Mouse (Mus musculus): ENCODE measurements around the gene Hcrtr2. TPM values are rescaled to one million over a fixed set of nuclear protein-coding genes. Genes with fewer than 3 reads are reported as not detected.

Hcrtr2 gene
- not detected in 2 replicates for total RNA-seq (2014; fragmentation: Nextera tagmentation)
- 0.16 TPM in 1 of 2 replicates, not detected in the other for total RNA-seq (2017)
- not detected in 2 replicates for polyA plus RNA-seq (2012)

DNA sequence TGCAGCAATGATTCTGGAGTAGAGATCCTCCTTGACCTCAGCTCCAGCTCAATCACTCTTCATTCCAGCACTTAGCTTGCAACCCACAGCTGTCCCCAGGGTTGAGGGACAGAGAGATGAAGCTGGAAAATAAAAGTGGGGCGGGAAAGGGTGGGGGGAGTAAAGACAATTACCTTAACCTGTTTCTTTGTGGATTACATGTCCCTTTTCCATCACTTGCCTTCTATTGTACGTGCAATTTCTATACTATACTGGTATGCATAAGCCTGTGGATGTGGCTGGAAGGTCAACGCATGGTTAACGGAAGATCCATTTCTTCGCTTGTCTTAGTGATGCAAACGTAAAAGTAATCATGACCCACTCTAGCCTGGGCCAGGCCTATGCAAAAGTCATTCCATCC is at the start of gene Hcrtr2:
Gene Hcrtr2 (minus strand): TSS at position 101 of the 400 bp plus-strand sequence.
- no peaks in the 10 kb centered on the region for H3K36me3 ChIP-seq (replicated peaks)
- H3K4me3 ChIP-seq (ENCODE audit: low read depth, low read length): no peak within 1 kb of the TSS
- no peaks in the 10 kb centered on the region for H3K4me1 ChIP-seq (ENCODE audit: insufficient read depth, low read depth, low read length)
- TF ChIP-seq GATA1 (IDR thresholded peaks at IDR 0.05; ENCODE audit: borderline replicate concordance, low read length): no peak
- no peak for TF ChIP-seq POLR2AphosphoS5 (IDR thresholded peaks at IDR 0.05; ENCODE audit: insufficient replicate concordance, low read depth, low read length)
- TF ChIP-seq CTCF (IDR thresholded peaks at IDR 0.05; ENCODE audit: low read depth, low read length): no peak
- TF ChIP-seq TAL1 (conservative IDR thresholded peaks at IDR 0.05; ENCODE audit: low read depth, low read length): no peak
- TF ChIP-seq GATA2 (IDR thresholded peaks at IDR 0.05; ENCODE audit: borderline replicate concordance, low read depth, low read length): no peak
- ATAC-seq (ENCODE audit: extremely low read depth, insufficient number of reproducible peaks, low FRiP score, poor library complexity, severe bottlenecking) (no peak), DNase-seq (ENCODE audit: low spot score) (no peak)
- peaks cover 6% of the 10 kb centered on the region; the same call in 1 of the 2 replicates for H3K27me3 ChIP-seq (ENCODE audit: insufficient read depth, low read length)
- no peaks in the 10 kb centered on the region for H3K9me3 ChIP-seq (replicated peaks)

DNA sequence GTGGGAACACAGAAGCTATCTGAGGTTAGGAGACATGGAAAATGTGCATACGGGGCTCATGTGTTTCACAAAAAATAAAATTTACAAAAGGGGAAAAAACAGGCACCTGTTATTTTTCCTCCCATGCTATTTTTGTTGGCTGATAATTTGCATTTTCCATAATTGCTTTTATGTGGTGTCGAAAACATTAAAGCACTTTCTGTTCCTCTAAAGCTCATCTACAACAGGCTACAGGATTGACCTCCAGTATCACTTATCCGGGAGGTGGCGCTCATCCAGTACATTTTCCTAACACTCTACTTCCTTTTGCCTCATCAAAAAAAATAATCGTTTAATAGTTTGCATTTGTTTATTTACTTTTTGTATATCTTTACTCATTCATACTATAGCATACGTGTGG is 41.2 kb upstream of the Hcrtr2 start:
- Histone ChIP-seq H3K36me3 (replicated peaks) (no peaks in the 10 kb centered on the region), H3K9me3 (replicated peaks) (no peaks in the 10 kb centered on the region), H3K4me3 (ENCODE audit: low read depth, low read length) (no peak overlapping the region), H3K27me3 (ENCODE audit: insufficient read depth, low read length) (no peaks in the 10 kb centered on the region), H3K4me1 (ENCODE audit: insufficient read depth, low read depth, low read length) (no peaks in the 10 kb centered on the region)
- no peak for ATAC-seq (ENCODE audit: extremely low read depth, insufficient number of reproducible peaks, low FRiP score, poor library complexity, severe bottlenecking)
- no peak for TF ChIP-seq TAL1 (conservative IDR thresholded peaks at IDR 0.05; ENCODE audit: low read depth, low read length)
- no peak for TF ChIP-seq POLR2AphosphoS5 (IDR thresholded peaks at IDR 0.05; ENCODE audit: insufficient replicate concordance, low read depth, low read length)
- TF ChIP-seq GATA1 (IDR thresholded peaks at IDR 0.05; ENCODE audit: borderline replicate concordance, low read length): no peak
- TF ChIP-seq GATA2 (IDR thresholded peaks at IDR 0.05; ENCODE audit: borderline replicate concordance, low read depth, low read length): no peak
- no peak for TF ChIP-seq CTCF (IDR thresholded peaks at IDR 0.05; ENCODE audit: low read depth, low read length)
- no peak for DNase-seq (ENCODE audit: low spot score)

DNA sequence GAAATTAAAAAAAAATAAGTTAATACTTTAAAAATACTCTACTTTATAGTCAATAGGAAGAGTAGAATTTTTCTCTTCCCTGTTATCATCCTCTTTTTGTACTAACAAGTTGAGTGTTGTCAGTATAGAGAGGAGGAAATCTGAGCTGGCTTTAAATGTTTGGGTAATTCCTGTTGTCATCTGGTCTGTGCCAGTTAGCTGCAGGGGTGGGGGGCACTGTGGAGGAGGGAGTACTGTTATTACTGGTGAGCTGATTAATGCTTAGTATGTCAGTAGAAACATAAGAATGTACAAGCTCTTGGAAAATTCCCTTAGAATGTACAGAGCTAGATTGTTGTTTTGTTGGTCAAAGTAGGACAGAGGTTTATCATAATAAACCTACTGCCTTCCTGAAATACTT is 36.7 kb upstream of the Hcrtr2 start:
- no peak overlapping the region for H3K4me3 ChIP-seq (ENCODE audit: low read depth, low read length)
- TF ChIP-seq GATA1 (IDR thresholded peaks at IDR 0.05; ENCODE audit: borderline replicate concordance, low read length): no peak
- no peaks in the 10 kb centered on the region for H3K36me3 ChIP-seq (replicated peaks)
- ATAC-seq (ENCODE audit: extremely low read depth, insufficient number of reproducible peaks, low FRiP score, poor library complexity, severe bottlenecking): no peak
- no peaks in the 10 kb centered on the region for H3K9me3 ChIP-seq (replicated peaks)
- no peaks in the 10 kb centered on the region for H3K4me1 ChIP-seq (ENCODE audit: insufficient read depth, low read depth, low read length)
- DNase-seq (ENCODE audit: low spot score): no peak
- no peaks in the 10 kb centered on the region for H3K27me3 ChIP-seq (ENCODE audit: insufficient read depth, low read length)

DNA sequence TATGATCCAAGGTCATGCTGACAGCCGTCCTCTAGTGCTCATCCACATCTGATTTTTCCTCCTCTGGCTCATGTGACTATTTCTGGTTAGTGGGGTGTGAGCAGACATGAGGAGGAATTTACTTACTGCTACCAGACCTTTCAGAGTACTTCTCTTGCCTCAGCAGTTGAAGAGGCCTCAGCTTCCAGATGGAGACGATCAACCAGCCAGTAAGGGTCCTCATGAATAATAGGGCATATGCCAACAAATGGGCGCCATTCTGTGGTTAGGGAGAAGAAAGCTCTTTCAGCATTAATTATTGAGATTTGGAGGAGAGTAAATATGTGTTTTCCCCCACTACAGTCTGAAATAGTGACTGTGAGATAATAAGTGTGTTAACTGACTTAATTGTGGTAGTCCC is 28.7 kb upstream of the Hcrtr2 start:
- Histone ChIP-seq H3K36me3 (replicated peaks) (no peaks in the 10 kb centered on the region), H3K9me3 (replicated peaks) (no peaks in the 10 kb centered on the region), H3K27me3 (ENCODE audit: insufficient read depth, low read length) (no peaks in the 10 kb centered on the region), H3K4me1 (ENCODE audit: insufficient read depth, low read depth, low read length) (no peaks in the 10 kb centered on the region), H3K4me3 (ENCODE audit: low read depth, low read length) (no peak overlapping the region)
- ATAC-seq (ENCODE audit: extremely low read depth, insufficient number of reproducible peaks, low FRiP score, poor library complexity, severe bottlenecking): no peak
- DNase-seq (ENCODE audit: low spot score): no peak
- TF ChIP-seq TAL1 (conservative IDR thresholded peaks at IDR 0.05; ENCODE audit: low read depth, low read length): no peak
- no peak for TF ChIP-seq GATA2 (IDR thresholded peaks at IDR 0.05; ENCODE audit: borderline replicate concordance, low read depth, low read length)
- no peak for TF ChIP-seq GATA1 (IDR thresholded peaks at IDR 0.05; ENCODE audit: borderline replicate concordance, low read length)
- TF ChIP-seq POLR2AphosphoS5 (IDR thresholded peaks at IDR 0.05; ENCODE audit: insufficient replicate concordance, low read depth, low read length): no peak
- no peak for TF ChIP-seq CTCF (IDR thresholded peaks at IDR 0.05; ENCODE audit: low read depth, low read length)

DNA sequence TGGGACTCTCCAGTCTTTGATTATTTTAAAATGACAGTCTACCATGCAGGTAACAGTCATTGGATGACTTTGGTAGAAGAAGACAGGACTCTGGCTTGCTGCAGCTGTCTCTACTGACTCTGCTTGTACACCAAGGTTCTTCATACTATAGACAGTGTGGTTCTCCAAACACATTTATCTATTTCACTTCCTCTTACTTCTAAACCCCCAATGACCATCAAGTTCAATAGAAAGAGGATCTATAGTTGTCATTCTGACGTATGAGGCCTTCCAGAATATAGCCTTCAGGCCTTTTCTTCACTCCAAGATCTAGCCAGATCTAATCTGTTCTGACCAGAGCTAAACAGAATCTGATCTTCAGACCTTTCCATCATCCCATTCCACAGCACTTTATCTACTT is 23.6 kb upstream of the Hcrtr2 start:
- H3K36me3 ChIP-seq (replicated peaks): no peaks in the 10 kb centered on the region
- peaks cover 2% of the 10 kb centered on the region; the same call in 1 of the 2 replicates for H3K27me3 ChIP-seq (ENCODE audit: insufficient read depth, low read length)
- no peaks in the 10 kb centered on the region for H3K9me3 ChIP-seq (replicated peaks)
- no peaks in the 10 kb centered on the region for H3K4me1 ChIP-seq (ENCODE audit: insufficient read depth, low read depth, low read length)
- DNase-seq (ENCODE audit: low spot score) (no peak), ATAC-seq (ENCODE audit: extremely low read depth, insufficient number of reproducible peaks, low FRiP score, poor library complexity, severe bottlenecking) (no peak)
- no peak overlapping the region for H3K4me3 ChIP-seq (ENCODE audit: low read depth, low read length)
- TF ChIP-seq GATA2 (IDR thresholded peaks at IDR 0.05; ENCODE audit: borderline replicate concordance, low read depth, low read length) (no peak), TAL1 (conservative IDR thresholded peaks at IDR 0.05; ENCODE audit: low read depth, low read length) (no peak), GATA1 (IDR thresholded peaks at IDR 0.05; ENCODE audit: borderline replicate concordance, low read length) (no peak), POLR2AphosphoS5 (IDR thresholded peaks at IDR 0.05; ENCODE audit: insufficient replicate concordance, low read depth, low read length) (no peak), CTCF (IDR thresholded peaks at IDR 0.05; ENCODE audit: low read depth, low read length) (no peak)

DNA sequence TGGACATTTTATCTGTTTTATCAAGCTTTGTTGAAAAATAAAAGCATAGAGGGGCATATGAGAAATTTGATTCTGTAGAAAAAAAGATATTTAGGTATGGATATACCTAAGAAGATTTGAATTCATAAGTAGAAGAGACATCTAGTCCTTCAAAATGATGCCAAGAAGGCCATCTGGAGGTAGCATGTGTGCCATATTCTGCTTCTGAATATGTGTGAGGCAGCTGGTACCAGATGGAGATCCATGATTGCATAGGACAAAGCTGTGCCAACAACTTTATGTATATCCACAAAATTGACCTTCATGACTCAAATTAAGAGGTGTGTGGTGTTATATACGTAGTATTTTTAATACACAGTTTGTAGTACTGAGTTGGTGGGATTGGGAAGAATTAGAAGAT is 7.4 kb upstream of the Hcrtr2 start:
- Histone ChIP-seq H3K4me1 (ENCODE audit: insufficient read depth, low read depth, low read length) (no peaks in the 10 kb centered on the region), H3K4me3 (ENCODE audit: low read depth, low read length) (no peak overlapping the region), H3K36me3 (replicated peaks) (no peaks in the 10 kb centered on the region), H3K9me3 (replicated peaks) (no peaks in the 10 kb centered on the region), H3K27me3 (ENCODE audit: insufficient read depth, low read length) (no peaks in the 10 kb centered on the region)
- no peak for ATAC-seq (ENCODE audit: extremely low read depth, insufficient number of reproducible peaks, low FRiP score, poor library complexity, severe bottlenecking)
- no peak for DNase-seq (ENCODE audit: low spot score)
- TF ChIP-seq GATA1 (IDR thresholded peaks at IDR 0.05; ENCODE audit: borderline replicate concordance, low read length) (no peak), POLR2AphosphoS5 (IDR thresholded peaks at IDR 0.05; ENCODE audit: insufficient replicate concordance, low read depth, low read length) (no peak), CTCF (IDR thresholded peaks at IDR 0.05; ENCODE audit: low read depth, low read length) (no peak), GATA2 (IDR thresholded peaks at IDR 0.05; ENCODE audit: borderline replicate concordance, low read depth, low read length) (no peak), TAL1 (conservative IDR thresholded peaks at IDR 0.05; ENCODE audit: low read depth, low read length) (no peak)
